Mouse (Mus musculus): ENCODE data around the gene Brwd3.

The Brwd3 gene

DNA sequence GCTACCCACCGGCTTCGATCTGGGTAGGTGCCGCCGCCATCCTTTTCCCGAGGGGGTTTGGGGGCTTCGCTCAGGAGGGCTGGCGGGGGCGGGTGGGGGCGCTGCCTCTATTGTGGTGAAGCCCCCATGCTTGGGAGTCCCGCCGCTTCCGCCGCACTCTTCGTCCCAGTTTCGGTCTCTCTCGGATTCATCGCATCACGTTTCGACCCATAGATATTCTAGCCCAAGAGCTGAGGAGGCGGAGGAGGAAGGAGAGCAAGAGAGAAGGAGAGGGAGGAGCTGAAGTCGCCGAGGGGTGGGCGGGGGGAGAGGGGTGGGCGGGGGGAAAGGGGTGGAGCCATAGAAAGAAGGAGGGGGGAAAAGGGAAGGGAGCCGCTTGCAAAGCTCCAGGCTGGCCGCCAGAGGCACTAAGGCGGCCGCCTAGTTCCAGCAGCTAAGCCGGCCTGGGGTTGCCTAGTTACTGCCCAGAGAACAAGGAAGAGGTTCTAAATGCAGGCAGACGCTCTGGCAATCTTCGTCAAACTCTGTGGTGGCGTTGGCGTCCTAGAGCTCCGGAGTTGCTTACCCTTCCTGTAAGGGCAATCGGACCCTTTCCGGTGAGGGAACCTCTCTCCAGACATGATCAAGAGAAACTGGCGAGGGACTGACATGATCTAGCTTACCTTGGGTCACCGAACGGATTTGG is at the start of gene Brwd3:
Gene Brwd3, minus strand, starts transcription at position 283 of the 685 bp plus-strand sequence.
- DNase-seq (ENCODE audit: low read depth, low spot score), result peak; percentile 89

GRCm38 (mm10) chrX:108862632-108863031 is 28.5 kb upstream of the Brwd3 start:
- no peak for DNase-seq (ENCODE audit: low read depth, low spot score)

GRCm38 (mm10) chrX:108842705-108843104 is 8.5 kb upstream of the Brwd3 start:
- no peak for DNase-seq (ENCODE audit: low read depth, low spot score)

GRCm38 (mm10) chrX:108836416-108836815 is 2.2 kb upstream of the Brwd3 start:
- no peak for DNase-seq (ENCODE audit: low read depth, low spot score)

DNA sequence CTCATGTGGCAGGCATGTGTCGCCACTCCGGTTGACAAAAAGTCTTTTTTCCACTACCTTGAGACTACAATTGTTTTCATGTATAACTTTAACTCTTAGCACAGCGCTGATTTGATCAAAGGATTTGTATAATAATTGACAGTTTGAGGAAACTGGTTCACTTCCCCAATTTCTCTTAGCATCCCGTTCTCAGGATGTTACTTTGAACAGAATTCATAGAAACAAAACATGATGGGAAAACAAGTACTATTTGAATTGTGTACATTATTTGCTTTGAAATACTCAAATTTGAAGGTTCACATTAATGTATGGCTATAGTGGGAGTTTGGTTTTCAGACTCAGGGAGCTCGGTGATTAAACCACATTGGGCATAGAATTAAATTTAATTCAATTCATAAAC is 1.1 kb upstream of the Brwd3 start:
- DNase-seq (ENCODE audit: low read depth, low spot score), result no peak

GRCm38 (mm10) chrX:108833381-108834020 is 671 bp downstream of the Brwd3 start:
- DNase-seq (ENCODE audit: low read depth, low spot score), result peak; percentile 57

GRCm38 (mm10) chrX:108832674-108833189 is 1.4 kb downstream of the Brwd3 start:
- peak; percentile 87 for DNase-seq (ENCODE audit: low read depth, low spot score)

- DNase-seq (ENCODE audit: low read depth, low spot score), result no peak
Observed at GRCm38 (mm10) chrX:108831231-108831630, 2.9 kb downstream of the Brwd3 start.

DNA sequence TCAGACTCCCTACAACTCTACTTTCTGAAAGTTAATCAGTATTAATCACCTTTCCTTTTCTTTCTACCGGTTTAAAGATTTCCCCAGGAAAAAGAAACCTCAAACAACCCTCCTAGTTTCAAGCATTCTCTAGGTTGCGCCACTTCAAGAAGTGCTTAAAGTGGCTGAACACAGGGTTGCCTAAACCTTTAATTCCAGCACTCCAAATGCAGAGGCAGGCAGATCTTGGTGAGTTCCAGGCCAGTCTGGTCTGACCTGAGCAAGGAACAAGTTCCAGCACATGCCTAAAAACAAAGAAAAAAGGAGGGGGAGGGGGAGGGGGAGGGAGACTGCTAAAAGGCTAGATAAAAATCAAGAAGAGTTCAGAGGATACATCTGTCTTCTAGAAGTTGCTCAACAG is 6.1 kb downstream of the Brwd3 start:
- DNase-seq (ENCODE audit: low read depth, low spot score), result no peak

- DNase-seq (ENCODE audit: low read depth, low spot score), result no peak
Observed at GRCm38 (mm10) chrX:108797268-108797667, 36.9 kb downstream of the Brwd3 start.

GRCm38 (mm10) chrX:108783724-108784123 is 50.4 kb downstream of the Brwd3 start:
- DNase-seq (ENCODE audit: low read depth, low spot score), result peak; percentile 16

- DNase-seq (ENCODE audit: low read depth, low spot score), result no peak
Observed at GRCm38 (mm10) chrX:108731755-108732154, 102.4 kb downstream of the Brwd3 start.

- DNase-seq (ENCODE audit: low read depth, low spot score), result no peak
Observed at GRCm38 (mm10) chrX:108729564-108729963, 104.6 kb downstream of the Brwd3 start.

- no peak for DNase-seq (ENCODE audit: low read depth, low spot score)
Observed at GRCm38 (mm10) chrX:108729068-108729467, 105.1 kb downstream of the Brwd3 start.

- no peak for DNase-seq (ENCODE audit: low read depth, low spot score)
Observed at GRCm38 (mm10) chrX:108728334-108728733, 105.8 kb downstream of the Brwd3 start.

DNA sequence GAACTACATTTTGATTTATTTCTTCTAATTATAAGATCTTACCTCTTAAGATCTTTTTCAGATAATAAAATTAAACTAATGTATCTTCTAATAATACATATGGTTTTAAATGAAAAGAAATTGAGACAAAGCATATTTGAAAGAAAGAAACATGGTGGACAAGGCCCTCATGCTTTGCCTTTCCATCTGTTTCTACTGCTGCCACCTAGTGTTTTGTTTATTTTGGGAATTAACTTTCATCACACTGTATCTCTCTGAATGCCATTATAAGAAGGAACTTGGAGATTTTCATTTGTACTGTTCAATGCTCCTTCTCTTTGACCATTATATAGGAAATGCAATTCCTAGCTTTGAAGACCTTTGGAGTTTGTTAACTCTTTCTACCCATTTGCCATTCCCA is 109.9 kb downstream of the Brwd3 start:
- no peak for DNase-seq (ENCODE audit: low read depth, low spot score)

GRCm38 (mm10) chrX:108722447-108722846 is 111.7 kb downstream of the Brwd3 start:
- no peak for DNase-seq (ENCODE audit: low read depth, low spot score)

DNA sequence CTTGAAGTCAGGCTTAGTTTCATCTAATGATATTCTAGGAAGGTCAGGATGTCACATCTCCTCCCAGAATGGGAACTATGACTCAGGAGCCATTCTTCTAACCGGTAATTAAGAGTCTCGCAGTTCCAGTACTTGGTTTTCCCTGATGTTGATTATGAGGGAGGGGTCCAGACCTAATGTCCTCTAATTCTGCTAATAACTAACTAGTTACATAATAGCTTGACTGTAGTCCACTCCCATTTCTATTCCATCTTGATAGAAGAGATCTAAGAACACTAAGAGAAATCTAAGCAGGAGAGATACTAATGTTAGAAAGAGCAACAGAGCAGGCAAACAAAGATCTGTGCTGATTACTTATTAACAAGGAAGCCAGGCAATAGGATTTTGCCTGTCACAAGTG is 129.9 kb downstream of the Brwd3 start:
- no peak for DNase-seq (ENCODE audit: low read depth, low spot score)

Data from A20 (cell line).